Mouse (Mus musculus) inflammation-experienced regulatory T-cells, adult 6 months (primary cell): ENCODE measurements around the gene Coq5. TPM values are rescaled to one million over a fixed set of nuclear protein-coding genes. Genes with fewer than 3 reads are reported as not detected.
"Not testable (repeated sequence)": the region's sequence is repeated elsewhere in the genome, so short reads cannot be mapped to it uniquely, and the experiment has no call there.

Experiments
- ATAC-seq: one replicate; pipeline ENCODE4 v1.8.0; 2017
- polyA plus RNA-seq, 3 experiments: library from polyadenylated mRNA; unstranded; fragments of 100-300 nt; shearing (Covaris generic); gene quantifications; one replicate each; pipeline ENCODE4 v1.2.1; 2017

Coq5 gene
- polyA plus RNA-seq, 3 experiments from 2014 or later = 26.0 to 35.4 (median 31.6) TPM

DNA sequence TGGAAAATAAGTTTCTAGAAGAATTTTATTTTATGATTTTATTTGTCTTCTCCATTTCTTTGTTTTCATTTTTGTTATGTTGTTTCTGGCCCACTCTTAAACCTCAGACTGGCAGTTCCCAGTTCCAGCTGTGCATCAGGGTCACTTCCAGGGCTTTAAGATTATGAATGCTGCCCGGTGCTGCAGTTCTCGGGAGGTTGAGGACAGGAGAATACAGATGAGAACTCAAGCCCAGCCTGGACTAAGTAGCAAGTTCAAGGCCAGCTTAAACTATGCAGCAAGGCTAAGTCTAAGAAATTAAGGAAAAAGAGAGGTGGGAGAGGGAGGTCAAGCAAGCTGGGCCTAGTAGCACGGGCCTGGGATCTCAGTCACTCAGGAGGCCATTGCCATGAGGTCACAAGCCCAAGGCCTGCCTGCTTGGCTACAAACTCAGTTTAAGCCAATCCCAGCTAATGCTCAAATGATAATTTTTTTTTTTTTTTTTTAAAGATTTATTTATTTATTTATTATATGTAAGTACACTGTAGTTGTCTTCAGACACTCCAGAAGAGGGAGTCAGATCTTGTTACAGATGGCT is 11.9 kb upstream of the Coq5 start:
- ATAC-seq = no peak

DNA sequence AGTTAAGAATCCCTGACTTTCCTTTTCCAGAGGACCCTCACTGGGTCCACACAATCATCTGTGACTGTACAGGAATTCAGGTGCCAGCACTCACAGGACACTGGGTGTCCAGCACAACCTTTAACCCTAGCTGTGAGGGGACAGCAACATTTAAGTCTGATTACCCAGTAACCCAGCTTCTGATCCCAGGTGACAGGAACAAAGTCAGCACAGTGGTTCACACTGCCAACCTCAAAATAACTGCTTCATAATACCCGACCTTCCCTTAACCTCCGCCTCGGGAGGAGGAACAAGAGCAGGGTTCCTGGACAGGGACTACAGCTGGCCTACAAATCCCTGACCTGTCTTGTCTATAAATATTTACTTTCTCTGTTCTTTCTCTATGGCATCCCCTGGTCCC is 11.2 kb upstream of the Coq5 start:
- no peak for ATAC-seq

DNA sequence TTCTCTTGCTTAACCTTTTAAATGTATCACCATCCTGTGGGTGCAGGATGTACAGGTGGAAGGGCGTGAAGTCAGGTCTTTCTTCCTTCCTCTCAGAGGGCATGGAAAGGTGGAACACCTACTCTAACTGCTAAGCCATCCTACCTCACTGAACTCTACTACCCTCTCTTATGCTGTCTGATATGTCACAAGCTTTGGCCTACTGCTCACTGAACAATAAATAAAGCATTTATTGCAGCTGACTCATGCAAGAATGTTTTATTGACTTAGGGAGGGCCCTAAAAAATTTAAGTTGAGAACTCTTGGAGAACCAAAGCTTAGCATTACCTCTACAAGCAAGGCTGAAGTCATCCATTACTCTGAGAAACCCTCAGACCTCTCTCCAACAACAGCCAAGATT is 9.5 kb upstream of the Coq5 start:
- no peak for ATAC-seq

GRCm38 (mm10) chr5:115271931-115272811 is 7.3 kb upstream of the Coq5 start:
- ATAC-seq = peak; percentile 19

DNA sequence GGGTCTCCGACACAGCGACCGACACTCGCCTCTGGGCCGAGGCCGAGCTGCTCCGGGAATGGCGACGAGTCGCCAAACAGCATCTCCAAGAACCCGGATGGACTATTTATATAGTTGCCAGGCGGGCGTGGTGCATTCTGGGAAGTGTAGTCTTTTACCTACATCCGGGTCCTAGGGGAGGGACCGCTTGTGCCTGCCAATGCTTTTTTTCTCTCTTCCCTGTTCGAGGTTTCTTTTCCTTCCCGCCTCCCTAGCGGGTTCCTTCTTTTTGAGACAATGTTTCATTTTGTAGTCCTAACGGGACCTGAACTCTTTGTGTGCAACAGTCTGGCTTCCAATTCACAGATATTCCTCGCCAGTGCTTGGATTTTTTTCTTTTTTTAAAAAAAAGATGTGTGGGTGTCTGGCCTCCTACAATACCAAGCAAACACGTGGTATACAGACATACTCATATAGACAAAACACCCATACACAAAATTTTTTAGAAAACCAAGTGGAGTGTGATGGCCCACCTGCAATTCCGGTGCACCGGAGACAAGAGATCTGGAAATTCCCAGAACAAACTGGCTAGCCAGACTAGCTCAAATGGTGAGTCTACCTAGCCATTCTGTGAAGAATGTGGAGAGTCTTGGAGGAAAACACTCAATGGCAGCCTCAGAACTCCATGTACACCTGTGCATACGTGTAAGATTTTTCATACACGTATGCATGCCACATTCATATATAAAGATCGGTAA is 6.5 kb upstream of the Coq5 start, which contains the start of gene Rnf10:
Rnf10 (minus strand) TSS at position 87 of the 737 bp plus-strand sequence.
- peak; percentile 81 for ATAC-seq

- ATAC-seq = no peak
These were observed 5.8 kb upstream of the Coq5 start for GRCm38 (mm10) chr5:115273549-115274135.

DNA sequence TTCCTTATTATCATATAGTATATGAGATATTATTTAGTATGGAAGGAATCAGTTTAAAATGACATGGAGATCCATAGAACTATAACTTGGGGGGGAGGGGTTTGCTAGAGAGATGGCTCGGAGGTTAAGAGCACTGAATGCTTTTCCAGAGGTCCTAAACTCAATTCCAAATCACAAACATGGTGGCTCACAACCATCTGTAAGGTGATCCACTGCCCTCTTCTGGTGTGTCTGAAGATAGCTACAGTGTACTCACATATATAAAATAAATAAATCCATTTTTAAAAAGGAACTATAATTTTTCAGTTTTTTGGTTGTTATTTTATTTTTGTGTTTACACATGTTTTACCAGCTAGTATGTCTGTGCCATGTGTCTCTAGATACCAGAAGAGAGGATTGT is 5.1 kb upstream of the Coq5 start:
- no peak for ATAC-seq

- no peak for ATAC-seq
These were observed 4.7 kb upstream of the Coq5 start for GRCm38 (mm10) chr5:115274771-115275170.

DNA sequence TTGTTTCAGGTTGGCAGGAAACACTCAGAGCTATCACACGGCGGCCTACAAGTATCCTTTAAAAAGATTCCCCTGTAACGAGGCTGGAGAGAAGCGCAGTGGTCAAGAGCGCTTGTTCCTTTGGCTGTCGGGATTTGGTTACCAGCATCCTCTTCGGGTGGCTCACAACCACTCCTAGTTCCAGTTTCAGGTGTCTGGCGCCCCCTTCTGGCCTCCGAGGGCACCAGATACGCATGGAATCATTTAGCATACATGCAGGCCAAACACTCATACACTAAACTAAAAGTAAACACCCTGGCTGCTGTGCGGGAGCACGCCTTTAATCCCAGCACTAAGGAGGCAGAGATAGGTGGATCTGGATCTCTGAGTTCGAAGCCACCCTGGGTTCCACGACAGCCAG is 3.5 kb upstream of the Coq5 start:
- no peak for ATAC-seq

- no peak for ATAC-seq
These were observed 1.4 kb upstream of the Coq5 start for GRCm38 (mm10) chr5:115278053-115278452.

DNA sequence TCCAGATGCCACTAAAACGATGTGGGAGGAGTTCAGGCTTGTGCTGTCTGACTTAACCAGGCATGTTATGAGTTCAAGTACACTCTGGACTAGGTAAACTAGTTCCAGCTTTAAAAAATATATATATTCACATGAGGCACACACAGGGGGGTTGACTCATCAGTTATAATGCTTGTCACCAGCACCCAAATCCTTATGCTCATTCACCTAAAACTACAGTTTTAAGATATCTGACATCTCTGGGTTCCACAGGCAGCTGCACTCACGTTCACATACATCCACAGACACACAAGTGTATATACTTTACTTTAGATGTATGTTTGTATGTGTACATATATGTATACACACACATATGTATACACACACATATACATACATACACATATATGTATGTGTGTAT is 681 bp upstream of the Coq5 start:
- ATAC-seq = no peak

GRCm38 (mm10) chr5:115280050-115280687 is 703 bp downstream of the Coq5 start:
- ATAC-seq = no peak

DNA sequence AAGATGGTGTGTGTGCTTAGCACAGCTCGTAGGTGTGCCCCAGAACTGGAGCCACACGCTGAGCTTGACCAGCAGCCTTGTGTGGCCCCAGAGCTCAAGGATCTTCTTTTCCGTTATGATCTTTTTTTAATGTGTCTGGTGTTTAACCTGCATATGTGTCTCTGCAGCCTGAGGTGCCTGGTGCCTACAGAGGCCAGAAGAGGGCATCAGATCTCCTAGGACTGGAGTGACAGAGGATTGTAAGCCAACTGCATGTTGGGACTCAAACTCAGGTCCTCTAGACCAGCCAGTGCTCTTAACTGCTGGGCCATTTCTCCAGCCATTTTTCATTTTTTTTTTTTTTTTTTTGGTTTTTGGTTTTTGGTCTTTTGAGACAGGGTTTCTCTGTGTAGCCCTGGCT is 5.3 kb downstream of the Coq5 start:
- ATAC-seq = no peak

DNA sequence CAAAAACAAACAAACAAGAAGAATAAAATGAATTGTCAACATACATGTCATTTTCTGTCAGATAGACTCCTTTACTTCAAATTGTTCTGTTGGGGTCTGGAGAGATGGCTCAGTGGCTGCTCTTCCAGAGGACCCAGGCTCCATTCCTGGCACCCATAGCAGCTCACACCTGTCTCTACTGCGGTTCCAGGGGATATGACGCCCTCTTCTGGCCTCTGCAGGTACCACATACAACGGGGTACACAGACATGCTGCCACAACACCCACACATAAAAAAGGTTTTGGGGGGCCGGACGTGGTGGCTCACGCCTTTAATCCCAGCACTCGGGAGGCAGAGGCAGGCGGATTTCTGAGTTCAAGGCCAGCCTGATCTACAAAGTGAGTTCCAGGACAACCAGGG is 14.7 kb downstream of the Coq5 start:
- ATAC-seq = no peak

GRCm38 (mm10) chr5:115296347-115296746 is 16.9 kb downstream of the Coq5 start:
- ATAC-seq = no peak

- peak; percentile 48 for ATAC-seq
These were observed 20.7 kb downstream of the Coq5 start for GRCm38 (mm10) chr5:115300035-115300744.

GRCm38 (mm10) chr5:115300792-115301614 is 21.5 kb downstream of the Coq5 start, which contains the start of gene Dynll1:
TSS of gene Dynll1 (minus strand) at chr5:115300999.
- ATAC-seq = peak; percentile 96

- ATAC-seq = no peak
These were observed 22.1 kb downstream of the Coq5 start for GRCm38 (mm10) chr5:115301615-115302014.

DNA sequence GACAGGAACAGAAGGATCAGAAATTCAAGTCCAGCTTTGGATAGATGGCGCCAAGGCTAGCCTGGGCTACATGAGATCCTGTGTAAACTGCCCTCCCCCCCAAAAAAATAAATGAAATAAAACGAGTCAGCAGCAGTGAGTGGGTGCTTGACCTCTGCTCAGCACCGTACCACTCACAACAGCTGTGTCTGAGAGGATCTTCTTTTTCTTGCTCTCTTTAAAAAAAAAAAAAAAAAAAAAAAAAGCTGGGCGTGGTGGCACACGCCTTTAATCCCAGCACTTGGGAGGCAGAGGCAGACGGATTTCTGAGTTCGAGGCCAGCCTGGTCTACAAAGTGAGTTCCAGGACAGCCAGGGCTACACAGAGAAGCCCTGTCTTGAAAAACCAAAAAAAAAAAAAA is 22.7 kb downstream of the Coq5 start:
- ATAC-seq = not testable (repeated sequence)

- no peak for ATAC-seq
These were observed 32.9 kb downstream of the Coq5 start for GRCm38 (mm10) chr5:115312354-115312753.
